Mouse (Mus musculus) olfactory bulb, adult 2 months (tissue): ENCODE measurements around the gene Il1r1.

Experiments
- CTCF ChIP-seq: fragments of 200-500 bp; IDR thresholded peaks from 2 replicates; pipeline ENCODE4 v1.5.1; 2012; ENCODE audit warnings: low read depth, mild to moderate bottlenecking, low read length, moderate library complexity; ENCODE audit not compliant: insufficient read depth
- POLR2A ChIP-seq: fragments of 200-500 bp; IDR thresholded peaks from 2 replicates; pipeline ENCODE4 v1.6.1; 2012; ENCODE audit warnings: mild to moderate bottlenecking, low read depth, low read length, moderate library complexity; ENCODE audit not compliant: insufficient read depth

DNA sequence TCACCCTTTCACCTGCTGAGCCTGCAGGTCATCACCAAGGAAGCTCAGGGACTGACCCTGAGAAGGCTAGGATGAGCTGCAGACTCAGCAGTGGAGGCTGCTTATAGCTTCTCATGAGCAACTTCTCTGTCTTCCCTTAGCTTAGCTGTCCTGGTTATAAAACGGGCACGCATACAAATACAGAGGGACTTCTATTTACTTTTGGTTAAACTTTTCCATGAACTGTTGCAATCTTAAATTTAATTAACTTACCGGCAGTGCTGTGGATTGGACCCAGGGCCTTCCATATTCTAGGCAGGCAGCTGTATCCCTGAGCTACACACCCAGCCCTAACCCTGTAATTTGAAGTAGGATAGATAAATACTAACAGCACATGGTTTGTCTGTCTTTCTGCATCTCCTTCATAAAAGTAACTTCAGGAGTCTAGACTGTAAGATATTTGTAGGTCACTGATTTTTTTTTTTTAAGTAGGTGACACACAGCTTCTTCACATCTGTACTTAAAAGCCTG lies 4.9 kb downstream of the Il1r1 start:
- no peak for TF ChIP-seq CTCF
- TF ChIP-seq POLR2A: no peak
